Mouse (Mus musculus): ENCODE measurements at regions not wholly inside any gene's neighbourhood (a gene's known extent, or its start where the extent isn't known, plus 50 kb on each side); places are given as distances from the start of the nearest gene placed in this dataset.

DNA sequence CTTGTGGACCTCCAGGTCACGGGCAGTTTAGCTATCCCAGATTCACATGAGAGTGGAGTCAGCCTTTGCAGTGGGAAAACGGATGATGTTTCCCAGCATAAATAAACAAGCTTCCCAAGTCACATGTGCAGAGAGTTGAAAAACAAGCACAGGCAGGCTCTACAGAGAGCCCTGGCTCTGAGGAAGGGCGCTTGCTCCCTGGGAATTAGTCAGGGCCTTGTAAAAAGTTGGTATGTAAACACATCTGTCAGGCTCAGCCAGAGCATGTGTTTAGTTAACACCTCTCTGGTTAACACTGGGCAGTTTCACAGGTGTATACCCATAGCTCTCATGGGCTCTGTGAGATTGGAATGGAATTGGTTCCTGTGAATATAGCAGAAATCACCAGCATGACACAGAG is 51.9 kb upstream of the Arhgap42 start:
- 12% methylated on average over 3 of the region's 3 CpGs for WGBS
- Histone ChIP-seq H3K36me3 (ENCODE audit: control insufficient read depth, insufficient read depth, low read length) (no peaks in the 10 kb centered on the region), H3K4me3 (replicated peaks; ENCODE audit: low read length) (no peak overlapping the region), H3K9ac (ENCODE audit: low read length) (no peak overlapping the region), H3K4me1 (ENCODE audit: control insufficient read depth, insufficient read depth, low read length) (no peaks in the 10 kb centered on the region), H3K27me3 (ENCODE audit: control insufficient read depth, insufficient read depth, low read length) (no peaks in the 10 kb centered on the region), H3K27ac (ENCODE audit: low read length) (no peak overlapping the region), H3K4me2 (ENCODE audit: low read depth, low read length) (no peak overlapping the region), H3K9me3 (replicated peaks; ENCODE audit: control insufficient read depth, low read length) (no peaks in the 10 kb centered on the region)
- ATAC-seq (ENCODE audit: insufficient read depth, low FRiP score): peak; percentile 69; the same call in 1 of the 2 replicates

DNA sequence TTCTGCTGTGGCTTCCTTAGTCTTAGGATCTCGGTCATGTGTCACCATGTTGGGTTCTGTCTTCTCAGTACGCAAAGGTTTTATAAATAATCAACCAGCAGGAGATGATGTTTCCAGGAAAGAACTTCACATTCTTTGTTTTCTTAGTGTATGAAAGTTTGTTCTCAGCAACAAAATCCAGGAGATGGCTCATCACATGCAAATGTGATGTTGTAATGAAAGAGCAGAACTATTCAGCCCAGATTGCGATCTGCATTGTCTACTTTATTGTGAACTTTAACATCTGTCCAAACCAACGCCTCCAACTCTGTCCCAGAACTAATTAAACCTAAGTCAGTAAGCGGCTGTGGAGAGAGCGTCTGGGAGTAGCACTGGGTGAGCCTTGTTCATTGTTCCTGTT is 50.7 kb upstream of the Arhgap42 start:
- no peaks in the 10 kb centered on the region for H3K36me3 ChIP-seq (ENCODE audit: control insufficient read depth, insufficient read depth, low read length)
- no peaks in the 10 kb centered on the region for H3K4me1 ChIP-seq (ENCODE audit: control insufficient read depth, insufficient read depth, low read length)
- H3K9me3 ChIP-seq (replicated peaks; ENCODE audit: control insufficient read depth, low read length): no peaks in the 10 kb centered on the region
- H3K27ac ChIP-seq (ENCODE audit: low read length): no peak overlapping the region
- no peak overlapping the region for H3K4me3 ChIP-seq (replicated peaks; ENCODE audit: low read length)
- no peaks in the 10 kb centered on the region for H3K27me3 ChIP-seq (ENCODE audit: control insufficient read depth, insufficient read depth, low read length)
- no peak overlapping the region for H3K9ac ChIP-seq (ENCODE audit: low read length)
- H3K4me2 ChIP-seq (ENCODE audit: low read depth, low read length): no peak overlapping the region
- ATAC-seq (ENCODE audit: insufficient read depth, low FRiP score): no peak
- 77% methylated on average over 6 of the region's 6 CpGs for WGBS

All from stomach, embryonic 16.5 days (tissue).